Mouse (Mus musculus): ENCODE data around the gene Rnf113a1.
"Not testable (repeated sequence)": the region's sequence is repeated elsewhere in the genome, so short reads cannot be mapped to it uniquely, and the experiment has no call there.

The Rnf113a1 gene

DNA sequence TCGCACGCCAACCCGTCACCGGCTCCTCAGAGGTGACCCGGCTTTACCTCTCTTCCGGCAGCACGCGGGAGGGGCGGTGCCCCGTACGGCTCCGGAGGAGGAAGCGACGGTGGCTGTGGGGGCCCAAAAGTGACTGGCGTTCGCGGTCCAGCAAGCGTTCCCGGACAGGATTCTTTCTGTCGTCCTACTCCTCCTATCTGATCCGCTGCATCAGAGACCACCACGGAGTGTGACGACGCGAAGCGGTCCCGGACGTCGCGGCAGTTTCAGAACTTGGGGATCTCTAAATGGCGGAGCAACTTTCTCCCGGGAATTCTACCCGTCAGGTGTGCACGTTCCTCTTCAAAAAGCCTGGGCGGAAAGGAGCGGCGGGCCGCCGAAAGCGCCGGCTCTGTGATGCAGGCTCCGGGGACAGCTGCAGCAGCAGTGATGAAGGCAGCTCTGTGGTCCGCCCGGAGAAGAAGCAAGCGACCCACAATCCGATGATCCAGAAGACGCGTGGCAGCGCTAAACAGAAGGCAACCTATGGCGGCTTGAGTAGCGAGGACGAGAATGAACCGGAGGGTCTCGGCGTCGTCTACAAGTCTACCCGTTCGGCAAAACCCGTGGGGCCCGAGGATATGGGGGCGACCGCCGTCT lies at the start of gene Rnf113a1, which contains the start of gene Ndufa1:
Gene Rnf113a1 (plus strand): TSS at position 141 of the 639 bp plus-strand sequence.
Gene Ndufa1 (minus strand): TSS at position 59 of the 639 bp plus-strand sequence.
- Histone ChIP-seq H3K36me3 (ENCODE audit: control insufficient read depth, insufficient read depth, low read length, poor library complexity, severe bottlenecking) (no peaks in the 10 kb centered on the region), H3K27me3 (ENCODE audit: control insufficient read depth, insufficient read depth, low read length, poor library complexity, severe bottlenecking) (no peaks in the 10 kb centered on the region)
- peak; percentile 79 for DNase-seq (ENCODE audit: low read depth, low spot score)

DNA sequence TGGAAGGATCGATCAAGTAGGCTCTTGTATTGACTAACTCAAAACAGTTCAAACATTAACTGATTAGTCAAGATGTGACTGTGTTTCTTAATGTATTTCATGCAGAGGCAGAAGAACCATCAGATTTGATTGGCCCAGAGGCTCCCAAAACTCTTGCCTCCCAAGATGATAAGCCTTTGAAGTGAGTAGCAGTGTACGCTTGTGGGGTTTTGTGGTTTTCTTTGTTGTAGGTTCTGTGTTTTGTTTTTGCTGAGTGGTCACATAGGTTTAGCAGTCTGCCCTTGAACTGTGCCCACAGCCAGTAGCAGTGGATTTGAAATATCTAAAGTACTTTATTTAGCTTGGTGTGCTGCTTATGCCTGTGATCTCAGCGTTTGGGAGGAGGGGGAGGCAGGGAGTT lies 49.3 kb upstream of the Rnf113a1 start:
- no peak for DNase-seq (ENCODE audit: low read depth, low spot score)
- 0 out of 2 replicates have a peak, but pooled peaks cover 3% of the 10 kb centered on the region for H3K36me3 ChIP-seq (ENCODE audit: control insufficient read depth, insufficient read depth, low read length, poor library complexity, severe bottlenecking)
- no peaks in the 10 kb centered on the region for H3K27me3 ChIP-seq (ENCODE audit: control insufficient read depth, insufficient read depth, low read length, poor library complexity, severe bottlenecking)

DNA sequence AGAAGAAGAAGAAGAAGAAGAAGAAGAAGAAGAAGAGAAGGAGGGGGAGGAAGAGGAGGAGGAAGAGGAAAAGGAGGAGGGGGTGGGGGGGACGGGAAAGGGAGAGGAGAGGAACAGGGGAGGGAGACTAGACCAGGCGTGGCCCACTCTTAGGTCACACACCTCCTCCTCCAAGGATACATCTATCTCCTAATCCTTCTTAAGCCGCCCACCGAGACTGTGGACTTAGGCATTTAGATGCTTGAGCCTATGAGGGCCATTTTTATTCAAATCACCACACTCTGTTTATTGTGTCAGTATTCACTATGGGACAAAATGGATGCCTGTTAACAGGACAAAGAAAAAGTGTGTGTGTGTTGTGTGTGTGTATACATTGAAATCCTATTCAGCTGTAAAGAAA lies 46.5 kb upstream of the Rnf113a1 start:
- H3K36me3 ChIP-seq (ENCODE audit: control insufficient read depth, insufficient read depth, low read length, poor library complexity, severe bottlenecking); DNase-seq (ENCODE audit: low read depth, low spot score); H3K27me3 ChIP-seq (ENCODE audit: control insufficient read depth, insufficient read depth, low read length, poor library complexity, severe bottlenecking): not testable (repeated sequence)

DNA sequence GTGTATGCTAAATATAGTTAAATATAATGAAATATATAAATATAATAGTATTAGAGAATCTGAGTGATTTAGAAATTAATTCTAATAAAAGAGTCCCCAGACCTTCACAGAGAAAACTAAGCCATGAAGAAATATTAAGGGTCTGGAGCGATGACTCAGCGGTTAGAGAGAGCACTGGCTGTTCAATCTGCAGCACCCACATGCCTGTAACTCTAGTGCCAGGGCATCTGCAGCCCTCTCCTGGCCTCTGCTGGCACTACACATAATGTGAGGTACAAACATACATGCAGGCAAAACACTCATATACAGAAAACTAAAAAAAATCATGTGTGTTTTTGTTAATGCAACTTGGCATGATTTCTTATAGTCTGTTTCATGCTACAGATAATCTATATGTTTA lies 46.1 kb upstream of the Rnf113a1 start:
- 0 out of 2 replicates have a peak, but pooled peaks cover 3% of the 10 kb centered on the region for H3K36me3 ChIP-seq (ENCODE audit: control insufficient read depth, insufficient read depth, low read length, poor library complexity, severe bottlenecking)
- DNase-seq (ENCODE audit: low read depth, low spot score) = peak; percentile 58
- no peaks in the 10 kb centered on the region for H3K27me3 ChIP-seq (ENCODE audit: control insufficient read depth, insufficient read depth, low read length, poor library complexity, severe bottlenecking)

DNA sequence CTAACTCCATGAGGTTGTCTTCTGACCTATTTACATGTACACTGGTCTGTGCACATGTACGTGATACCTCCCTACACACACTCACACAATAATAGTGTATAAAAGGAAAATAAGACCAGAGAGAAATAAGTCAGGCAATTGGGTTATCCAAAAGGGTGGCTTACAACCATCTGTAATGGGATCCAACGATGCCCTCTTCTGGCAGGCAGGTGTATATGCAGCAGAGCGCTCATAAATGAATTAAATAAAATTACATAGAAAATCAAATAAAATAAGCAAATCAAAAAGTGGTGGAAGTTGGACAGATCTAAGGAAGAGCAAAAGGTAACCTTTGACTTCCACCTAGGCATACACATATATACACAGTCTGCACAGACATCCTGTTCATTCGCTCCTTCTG lies 33.2 kb upstream of the Rnf113a1 start:
- Histone ChIP-seq H3K36me3 (ENCODE audit: control insufficient read depth, insufficient read depth, low read length, poor library complexity, severe bottlenecking) (no peaks in the 10 kb centered on the region), H3K27me3 (ENCODE audit: control insufficient read depth, insufficient read depth, low read length, poor library complexity, severe bottlenecking) (no peaks in the 10 kb centered on the region)
- peak; percentile 40 for DNase-seq (ENCODE audit: low read depth, low spot score)

DNA sequence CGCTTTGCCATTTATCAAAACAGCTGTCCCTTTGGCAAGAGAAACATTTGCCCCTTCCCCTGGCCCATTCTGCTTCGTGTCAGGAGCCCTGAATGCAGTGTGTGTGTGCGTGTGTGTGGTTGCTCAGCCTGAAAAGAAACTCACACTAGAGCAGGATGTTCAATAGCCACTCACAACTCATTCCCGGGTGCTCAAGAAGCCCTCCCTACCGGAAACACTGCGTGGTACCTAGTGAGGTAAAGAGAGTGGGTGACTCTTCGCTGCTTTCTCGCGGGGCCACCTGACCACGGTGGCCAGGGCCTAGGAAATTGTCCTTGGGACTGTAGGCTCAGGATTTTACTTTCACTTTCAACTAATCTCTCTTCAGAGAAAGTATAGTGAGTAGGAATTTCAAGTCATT lies 29.9 kb upstream of the Rnf113a1 start:
- no peak for DNase-seq (ENCODE audit: low read depth, low spot score)
- Histone ChIP-seq H3K27me3 (ENCODE audit: control insufficient read depth, insufficient read depth, low read length, poor library complexity, severe bottlenecking) (no peaks in the 10 kb centered on the region), H3K36me3 (ENCODE audit: control insufficient read depth, insufficient read depth, low read length, poor library complexity, severe bottlenecking) (no peaks in the 10 kb centered on the region)

DNA sequence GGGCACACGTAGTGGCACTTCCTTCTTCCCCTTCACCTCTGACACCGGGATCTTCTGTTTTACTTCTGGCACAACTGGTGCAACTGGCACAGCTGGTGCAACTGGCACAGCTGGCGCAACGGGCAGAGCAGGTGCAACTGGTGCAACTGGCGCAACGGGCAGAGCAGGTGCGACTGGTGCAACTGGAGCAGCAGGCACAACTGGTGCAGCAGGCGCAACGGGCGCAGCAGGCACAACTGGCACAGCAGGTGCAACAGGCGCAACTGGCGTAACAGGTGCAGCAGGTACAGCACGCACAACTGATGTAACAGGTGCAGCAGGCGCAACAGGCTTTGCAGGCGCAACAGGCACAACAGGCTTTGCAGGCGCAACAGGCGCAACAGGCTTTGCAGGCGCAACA lies 27.9 kb upstream of the Rnf113a1 start:
- H3K27me3 ChIP-seq (ENCODE audit: control insufficient read depth, insufficient read depth, low read length, poor library complexity, severe bottlenecking) = no peaks in the 10 kb centered on the region
- no peaks in the 10 kb centered on the region for H3K36me3 ChIP-seq (ENCODE audit: control insufficient read depth, insufficient read depth, low read length, poor library complexity, severe bottlenecking)
- DNase-seq (ENCODE audit: low read depth, low spot score) = no peak

DNA sequence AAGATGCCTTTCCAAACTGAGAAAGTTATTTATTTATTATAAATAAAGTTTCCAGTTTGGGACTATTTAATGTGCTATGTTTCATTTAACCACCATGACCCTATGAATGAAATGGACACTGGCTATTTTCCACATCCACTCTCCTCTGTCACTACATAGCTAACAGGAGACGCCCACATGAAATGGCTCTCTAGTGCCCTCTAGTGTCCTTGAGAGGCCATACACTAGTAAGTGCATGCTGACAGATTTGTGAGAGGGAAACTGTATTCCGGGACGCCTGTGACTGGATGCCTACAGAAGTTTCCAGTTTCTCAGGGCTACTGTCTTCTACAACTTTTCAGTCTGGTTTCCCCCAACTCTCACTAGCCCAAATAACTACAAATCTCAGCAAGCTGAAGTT lies 24.0 kb upstream of the Rnf113a1 start:
- DNase-seq (ENCODE audit: low read depth, low spot score) = peak; percentile 75
- Histone ChIP-seq H3K27me3 (ENCODE audit: control insufficient read depth, insufficient read depth, low read length, poor library complexity, severe bottlenecking) (no peaks in the 10 kb centered on the region), H3K36me3 (ENCODE audit: control insufficient read depth, insufficient read depth, low read length, poor library complexity, severe bottlenecking) (no peaks in the 10 kb centered on the region)

DNA sequence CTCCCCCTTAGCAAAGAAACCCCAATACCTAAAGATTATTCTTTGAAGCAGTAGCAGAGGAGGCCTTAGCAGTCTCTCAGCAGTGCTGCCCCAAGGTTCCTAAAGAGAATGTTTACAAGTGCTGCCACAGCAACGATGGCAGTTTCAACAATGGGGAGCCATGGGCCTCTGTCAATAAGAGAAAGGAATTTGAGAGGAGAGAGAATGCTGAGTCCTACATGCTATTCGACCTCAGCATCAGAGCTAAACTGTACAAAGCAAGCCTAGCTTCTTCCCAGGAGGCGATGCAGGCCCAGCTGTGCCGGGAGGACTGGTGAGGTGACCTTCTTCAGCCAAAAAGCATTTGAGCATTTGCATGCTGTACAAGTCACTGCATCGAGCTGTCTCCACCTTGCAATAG lies 22.3 kb upstream of the Rnf113a1 start, which contains the start of gene Akap14:
Gene Akap14 (minus strand): TSS at position 101 of the 400 bp plus-strand sequence.
- no peak for DNase-seq (ENCODE audit: low read depth, low spot score)
- Histone ChIP-seq H3K36me3 (ENCODE audit: control insufficient read depth, insufficient read depth, low read length, poor library complexity, severe bottlenecking) (no peaks in the 10 kb centered on the region), H3K27me3 (ENCODE audit: control insufficient read depth, insufficient read depth, low read length, poor library complexity, severe bottlenecking) (no peaks in the 10 kb centered on the region)

DNA sequence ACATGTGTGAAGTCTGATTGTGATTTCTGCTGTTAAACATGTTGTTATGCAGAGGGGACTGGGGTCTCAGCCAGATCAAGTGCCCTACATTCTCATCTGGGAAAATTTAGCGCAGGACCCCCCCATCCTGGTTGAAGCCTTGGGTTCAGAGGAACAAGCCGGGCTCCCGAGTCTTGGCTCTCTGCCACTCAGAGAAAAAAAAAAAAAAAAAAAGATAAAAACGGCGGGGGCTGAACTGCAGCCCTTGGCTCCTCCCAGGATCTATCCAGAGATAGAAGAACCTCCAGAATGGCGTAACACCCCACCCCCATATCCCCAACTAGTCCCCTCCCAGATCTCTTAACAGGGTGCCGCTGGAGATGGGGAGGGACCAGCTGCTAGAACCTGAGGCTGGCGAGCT lies 6.6 kb upstream of the Rnf113a1 start:
- H3K27me3 ChIP-seq (ENCODE audit: control insufficient read depth, insufficient read depth, low read length, poor library complexity, severe bottlenecking); DNase-seq (ENCODE audit: low read depth, low spot score); H3K36me3 ChIP-seq (ENCODE audit: control insufficient read depth, insufficient read depth, low read length, poor library complexity, severe bottlenecking): not testable (repeated sequence)

DNA sequence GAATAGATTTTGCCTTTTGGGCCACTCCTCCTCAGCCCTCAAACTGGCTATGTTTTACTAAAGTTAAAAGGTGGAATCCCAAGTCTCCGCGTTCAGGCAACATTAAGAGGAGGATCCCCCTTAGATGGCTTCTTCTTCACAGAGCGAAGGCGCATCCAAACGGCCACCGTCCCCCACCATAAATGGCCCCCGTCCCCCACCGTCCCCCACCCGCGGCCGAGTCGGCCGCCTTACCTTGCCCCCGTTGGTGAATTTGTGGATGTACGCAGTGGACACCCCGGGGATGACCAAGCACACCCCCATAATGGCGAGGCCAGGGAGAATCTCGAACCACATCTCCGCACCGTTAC lies 315 bp upstream of the Rnf113a1 start:
- H3K27me3 ChIP-seq (ENCODE audit: control insufficient read depth, insufficient read depth, low read length, poor library complexity, severe bottlenecking) = no peaks in the 10 kb centered on the region
- no peaks in the 10 kb centered on the region for H3K36me3 ChIP-seq (ENCODE audit: control insufficient read depth, insufficient read depth, low read length, poor library complexity, severe bottlenecking)
- no peak for DNase-seq (ENCODE audit: low read depth, low spot score)

DNA sequence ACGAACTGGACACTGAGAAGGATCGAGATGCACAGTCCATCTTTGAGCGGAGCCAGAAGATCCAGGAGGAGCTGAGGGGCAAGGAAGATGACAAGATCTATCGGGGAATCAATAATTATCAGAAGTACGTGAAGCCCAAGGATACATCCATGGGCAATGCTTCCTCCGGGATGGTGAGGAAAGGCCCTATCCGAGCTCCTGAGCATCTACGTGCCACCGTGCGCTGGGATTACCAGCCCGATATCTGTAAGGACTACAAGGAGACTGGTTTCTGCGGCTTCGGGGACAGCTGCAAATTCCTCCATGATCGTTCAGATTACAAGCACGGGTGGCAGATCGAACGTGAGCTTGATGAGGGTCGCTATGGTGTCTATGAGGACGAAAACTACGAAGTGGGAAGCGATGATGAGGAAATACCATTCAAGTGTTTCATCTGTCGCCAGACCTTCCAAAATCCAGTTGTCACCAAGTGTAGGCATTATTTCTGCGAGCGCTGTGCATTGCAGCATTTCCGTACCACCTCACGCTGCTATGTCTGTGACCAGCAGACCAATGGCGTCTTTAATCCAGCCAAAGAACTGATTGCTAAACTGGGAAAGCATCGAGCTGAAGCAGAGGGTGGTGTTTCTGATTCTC lies 817 bp downstream of the Rnf113a1 start:
- peak; percentile 0 for DNase-seq (ENCODE audit: low read depth, low spot score)
- Histone ChIP-seq H3K27me3 (ENCODE audit: control insufficient read depth, insufficient read depth, low read length, poor library complexity, severe bottlenecking) (no peaks in the 10 kb centered on the region), H3K36me3 (ENCODE audit: control insufficient read depth, insufficient read depth, low read length, poor library complexity, severe bottlenecking) (no peaks in the 10 kb centered on the region)

DNA sequence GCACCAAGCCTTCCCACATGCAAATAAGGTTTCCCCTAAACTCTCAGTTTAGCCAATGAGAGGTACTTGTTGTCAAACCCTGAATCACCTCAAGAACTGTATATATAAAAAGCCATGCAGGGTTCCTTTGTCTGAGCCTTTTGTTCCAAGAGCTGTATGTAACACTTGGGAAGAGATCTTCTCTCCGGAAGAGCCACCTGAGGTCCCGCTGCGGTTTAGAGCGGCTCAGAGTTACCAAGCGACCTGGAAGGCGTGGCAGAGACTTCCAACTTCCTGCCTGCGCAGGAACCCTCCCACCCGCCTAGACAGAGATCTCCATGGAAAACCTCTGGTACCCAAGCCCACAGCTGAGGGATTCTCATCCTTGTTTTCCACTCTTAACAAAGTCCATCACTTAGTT lies 7.6 kb downstream of the Rnf113a1 start:
- DNase-seq (ENCODE audit: low read depth, low spot score) = no peak
- H3K36me3 ChIP-seq (ENCODE audit: control insufficient read depth, insufficient read depth, low read length, poor library complexity, severe bottlenecking) = no peaks in the 10 kb centered on the region

DNA sequence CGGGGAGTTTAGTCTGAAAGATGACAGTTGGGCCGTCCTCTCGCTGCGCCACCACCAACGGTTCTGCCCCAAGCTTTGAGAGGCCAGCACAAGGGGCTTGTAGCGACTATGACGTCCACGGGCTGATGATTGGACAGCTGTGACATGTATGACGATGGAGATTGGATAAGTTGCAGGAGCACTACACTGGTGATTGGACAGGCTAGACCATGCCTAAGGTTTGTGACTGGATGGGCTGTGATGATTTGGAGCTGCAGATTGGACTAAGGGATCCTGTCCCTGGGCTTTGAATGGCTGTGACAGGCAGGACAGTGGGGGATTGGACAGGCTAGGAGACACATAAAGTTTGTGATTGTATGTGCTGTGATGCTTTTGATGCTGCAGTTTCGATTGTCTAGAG lies 19.9 kb downstream of the Rnf113a1 start, which contains the start of gene Gm9:
Gene Gm9 (minus strand): TSS at position 101 of the 400 bp plus-strand sequence.
- Histone ChIP-seq H3K27me3 (ENCODE audit: control insufficient read depth, insufficient read depth, low read length, poor library complexity, severe bottlenecking) (no peaks in the 10 kb centered on the region), H3K36me3 (ENCODE audit: control insufficient read depth, insufficient read depth, low read length, poor library complexity, severe bottlenecking) (no peaks in the 10 kb centered on the region)
- DNase-seq (ENCODE audit: low read depth, low spot score) = no peak

More for the DNA sequence above, 7.6 kb downstream of the Rnf113a1 start:
- no peaks in the 10 kb centered on the region for H3K27me3 ChIP-seq (ENCODE audit: control insufficient read depth, insufficient read depth, low read length, poor library complexity, severe bottlenecking)

DNA sequence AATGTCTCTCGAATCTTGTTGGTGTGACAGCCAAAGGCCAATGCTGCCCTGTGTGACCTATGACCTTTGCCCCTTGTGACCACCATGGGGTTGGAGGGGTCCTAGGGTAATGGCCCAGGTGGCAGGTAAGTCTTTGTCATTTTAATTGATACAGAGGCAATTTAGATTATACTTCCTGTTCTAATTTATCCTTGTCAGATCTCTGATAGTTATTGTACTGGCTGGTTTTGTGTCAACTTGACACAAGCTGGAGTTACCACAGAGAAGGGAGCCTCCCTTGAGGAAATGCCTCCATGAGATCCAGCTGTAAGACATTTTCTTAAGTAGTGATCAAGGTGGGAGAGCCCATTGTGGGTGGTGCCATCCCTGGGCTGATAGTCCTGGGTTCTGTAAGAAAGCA lies 31.1 kb downstream of the Rnf113a1 start, which contains the start of gene Rhox1:
Gene Rhox1 (minus strand): TSS at position 101 of the 400 bp plus-strand sequence.
- not testable (repeated sequence) for H3K27me3 ChIP-seq (ENCODE audit: control insufficient read depth, insufficient read depth, low read length, poor library complexity, severe bottlenecking)

More for the DNA sequence above, 31.1 kb downstream of the Rnf113a1 start, which contains the start of gene Rhox1:
- not testable (repeated sequence) for H3K36me3 ChIP-seq (ENCODE audit: control insufficient read depth, insufficient read depth, low read length, poor library complexity, severe bottlenecking); DNase-seq (ENCODE audit: low read depth, low spot score)

Data from splenic B cell, adult 2 months (primary cell).